ENCODE assay signal across 16 mouse cellular contexts in genomic region chr17:43257699-43258098, GRCm38 (mm10). TPM values are rescaled to one million over a fixed set of nuclear protein-coding genes. Genes with fewer than 3 reads are reported as not detected.
DNase-seq lines count a peak whose midpoint lies in the region; ATAC-seq and TF ChIP-seq lines count a peak whose summit lies in the region.
"Had no signal": no experiment of that assay in that cellular context is flagged by ENCODE, and none has a peak within 500 bp of the region (broad histone marks: within the 10 kb centered on the region; RNA-seq: fewer than 3 reads in every experiment).

No protein-coding gene starts in this region.

- WGBS in hindbrain, embryonic 13.5 days = 90% methylated on average over 1 of the region's 1 CpGs
- 95% methylated on average over 1 of the region's 1 CpGs for WGBS in hindbrain, embryonic 11.5 days
- WGBS in liver, embryonic 11.5 days = 75% methylated on average over 1 of the region's 1 CpGs
- WGBS in lung, adult 2 months = 91% methylated on average over 1 of the region's 1 CpGs

- H3K27me3 ChIP-seq in hindbrain, embryonic 13.5 days = no peaks in the 10 kb centered on the region
- no peaks in the 10 kb centered on the region for H3K27me3 ChIP-seq in hindbrain, embryonic 11.5 days (ENCODE audit: control insufficient read depth, insufficient read depth, low read length)
- no peaks in the 10 kb centered on the region for H3K27me3 ChIP-seq in liver, embryonic 11.5 days (replicated peaks; ENCODE audit: control insufficient read depth, insufficient read depth, low read length)

- ATAC-seq in hindbrain, embryonic 13.5 days (ENCODE audit: low FRiP score) = 0 out of 2 replicates have a peak, but pooled peaks have one; percentile 32
- ATAC-seq in hindbrain, embryonic 11.5 days (ENCODE audit: low FRiP score) = no peak
- no peak for ATAC-seq in liver, embryonic 11.5 days (replicated peaks; ENCODE audit: low FRiP score)
- ATAC-seq: intestine, embryonic 16.5 days had no signal

- no peak for TF ChIP-seq CTCF in lung, adult 2 months (IDR thresholded peaks at IDR 0.05; ENCODE audit: insufficient read depth, low read length)

- no peak overlapping the region for H3K4me3 ChIP-seq in hindbrain, embryonic 13.5 days
- no peak overlapping the region for H3K4me3 ChIP-seq in hindbrain, embryonic 11.5 days (ENCODE audit: low read depth, low read length)
- no peak overlapping the region for H3K4me3 ChIP-seq in liver, embryonic 11.5 days (ENCODE audit: low read depth, low read length)
- no peak overlapping the region for H3K4me3 ChIP-seq in lung, adult 2 months (replicated peaks; ENCODE audit: extremely low read depth, low read depth, low read length)

- DNase-seq in adrenal gland, postnatal 25 days = peak; percentile 15
- DNase-seq in adrenal gland, adult 18-20 months (ENCODE audit: low spot score in 2 of 2) = no peak
- no peak for DNase-seq in hindbrain, embryonic 11.5 days (ENCODE audit: low spot score)
- peak; percentile 47 for DNase-seq in testis, postnatal 14 days (ENCODE audit: low spot score)
- no peak for DNase-seq in testis, postnatal 10 days (ENCODE audit: low spot score)
- no peak for DNase-seq in liver, embryonic 11.5 days (ENCODE audit: low spot score)
- DNase-seq in lung, adult 2 months = no peak
- DNase-seq: adrenal gland, postnatal 36 days; lung, postnatal 4 days; thymus, postnatal 14 days had no signal

- H3K9me3 ChIP-seq in hindbrain, embryonic 13.5 days = peaks cover 4% of the 10 kb centered on the region; the same call in 1 of the 2 replicates
- no peaks in the 10 kb centered on the region for H3K9me3 ChIP-seq in hindbrain, embryonic 11.5 days (ENCODE audit: control insufficient read depth, low read length)
- H3K9me3 ChIP-seq in liver, embryonic 11.5 days (ENCODE audit: control insufficient read depth, low read length) = no peaks in the 10 kb centered on the region

- 0 out of 2 replicates have a peak, but pooled peaks cover 3% of the 10 kb centered on the region for H3K4me1 ChIP-seq in hindbrain, embryonic 13.5 days (replicated peaks)
- H3K4me1 ChIP-seq in hindbrain, embryonic 11.5 days (replicated peaks; ENCODE audit: control insufficient read depth, insufficient read depth, low read length) = no peaks in the 10 kb centered on the region
- no peaks in the 10 kb centered on the region for H3K4me1 ChIP-seq in liver, embryonic 11.5 days (replicated peaks; ENCODE audit: control insufficient read depth, insufficient read depth, low read length)
- H3K4me1 ChIP-seq in lung, adult 2 months (ENCODE audit: control insufficient read depth, insufficient read depth, low read length) = 0 out of 2 replicates have a peak, but pooled peaks cover 2% of the 10 kb centered on the region

- H3K9ac ChIP-seq in hindbrain, embryonic 13.5 days = no peak overlapping the region
- no peak overlapping the region for H3K9ac ChIP-seq in hindbrain, embryonic 11.5 days (ENCODE audit: low read depth, low read length)
- H3K9ac ChIP-seq in liver, embryonic 11.5 days (ENCODE audit: low read depth, low read length) = no peak overlapping the region

- H3K4me2 ChIP-seq in hindbrain, embryonic 13.5 days = no peak overlapping the region
- no peak overlapping the region for H3K4me2 ChIP-seq in hindbrain, embryonic 11.5 days (replicated peaks; ENCODE audit: low read depth, low read length)
- no peak overlapping the region for H3K4me2 ChIP-seq in liver, embryonic 11.5 days

- no peak for TF ChIP-seq POLR2A in lung, adult 2 months (IDR thresholded peaks at IDR 0.05; ENCODE audit: borderline replicate concordance, extremely low read depth, low read depth, low read length)

- H3K36me3 ChIP-seq in hindbrain, embryonic 13.5 days = no peaks in the 10 kb centered on the region
- no peaks in the 10 kb centered on the region for H3K36me3 ChIP-seq in hindbrain, embryonic 11.5 days (ENCODE audit: control insufficient read depth, insufficient read depth, low read length)
- H3K36me3 ChIP-seq in liver, embryonic 11.5 days (ENCODE audit: control insufficient read depth, insufficient read depth, low read length) = no peaks in the 10 kb centered on the region
- H3K36me3 ChIP-seq: G1E had no signal

- H3K27ac ChIP-seq in hindbrain, embryonic 13.5 days = no peak overlapping the region
- H3K27ac ChIP-seq in hindbrain, embryonic 11.5 days (ENCODE audit: low read depth, low read length) = no peak overlapping the region
- no peak overlapping the region for H3K27ac ChIP-seq in liver, embryonic 11.5 days (ENCODE audit: low read depth, low read length)

RNA-seq across cellular contexts. Expression of gene Adgrf1, which starts 12.4 kb away (rescaled TPM):
- total RNA-seq in adrenal gland, postnatal 25 days (2021) = not detected in 2 replicates
- total RNA-seq in adrenal gland, adult 18-20 months (2021) = not detected
- not detected in 2 replicates for polyA plus RNA-seq in hindbrain, embryonic 13.5 days (2015; fragmentation: Nextera tagmentation; extraction: Ambion mirVana)
- polyA plus RNA-seq in hindbrain, embryonic 11.5 days (2014; fragmentation: Nextera tagmentation; extraction: Ambion mirVana) = not detected in 2 replicates
- 0.04 and 0.08 TPM in 2 replicates for polyA plus RNA-seq in liver, embryonic 11.5 days (2014; fragmentation: Nextera tagmentation; extraction: Ambion mirVana)
- polyA plus RNA-seq in lung, adult 2 months (2012; rRNA removed) = not detected in 2 replicates
- total RNA-seq: adrenal gland, postnatal 36 days had no signal
- polyA plus RNA-seq: embryonic facial prominence, embryonic 11.5 days; G1E; neural tube, embryonic 11.5 days; spleen, adult 2 months had no signal

Comparison
In these comparisons a context has a peak if more than half of its experiments do, and no peak if none do; other contexts are left out.
1. DNase-seq: peak in adrenal gland, postnatal 25 days (single experiment) and testis, postnatal 14 days (single experiment); none in adrenal gland, adult 18-20 months (0 of 2), hindbrain, embryonic 11.5 days (single experiment), testis, postnatal 10 days (single experiment), liver, embryonic 11.5 days (single experiment) and lung, adult 2 months (single experiment).